Mouse (Mus musculus): ENCODE measurements around the gene Gm8797.

- TF ChIP-seq CTCF (IDR thresholded peaks at IDR 0.05; ENCODE audit: borderline replicate concordance, extremely low read depth, insufficient read depth, insufficient read length) (no peak), POLR2A (IDR thresholded peaks at IDR 0.05; ENCODE audit: borderline replicate concordance, extremely low read depth, insufficient read depth, insufficient read length, poor library complexity, severe bottlenecking) (no peak)
Observed at GRCm38 (mm10) chr3:5776894-5777293, 26.3 kb downstream of the Gm8797 start.
